Mouse (Mus musculus): ENCODE results near the gene Spin2e. TPM values are rescaled to one million over a fixed set of nuclear protein-coding genes. Genes with fewer than 3 reads are reported as not detected.
"Not testable (repeated sequence)": the region's sequence is repeated elsewhere in the genome, so short reads cannot be mapped to it uniquely, and the experiment has no call there.

The Spin2e gene
- not detected in 2 replicates for polyA plus RNA-seq (2015; fragmentation: Nextera tagmentation; extraction: Ambion mirVana)

DNA sequence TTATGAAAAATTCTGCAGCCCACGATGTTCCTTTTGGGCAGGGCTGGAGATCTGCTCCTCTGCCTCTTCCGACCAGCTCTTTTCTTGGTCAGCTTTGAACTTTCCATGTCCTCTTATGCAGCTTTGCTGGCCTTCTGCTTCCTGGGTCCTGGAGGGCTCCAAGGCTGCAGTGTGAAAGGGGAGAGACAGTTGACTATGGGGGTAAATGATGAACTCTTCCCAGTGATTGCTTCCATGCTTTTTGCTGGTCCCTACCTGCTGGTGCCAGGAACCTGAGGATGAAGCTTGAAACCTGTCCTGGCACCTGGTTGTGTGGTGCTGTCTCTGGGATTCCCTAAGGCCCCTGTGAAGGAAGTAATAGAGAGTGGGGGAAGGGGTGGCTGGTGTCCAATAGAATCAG is at the start of gene Spin2e:
TSS of gene Spin2e (minus strand) at position 101 of the 400 bp plus-strand sequence.
- WGBS = 80% methylated on average over 2 of the region's 2 CpGs
- H3K9me3 ChIP-seq; H3K4me3 ChIP-seq; H3K36me3 ChIP-seq; H3K27ac ChIP-seq (replicated peaks); H3K4me1 ChIP-seq; ATAC-seq (replicated peaks); H3K27me3 ChIP-seq; H3K9ac ChIP-seq (replicated peaks); H3K4me2 ChIP-seq (replicated peaks): not testable (repeated sequence)

DNA sequence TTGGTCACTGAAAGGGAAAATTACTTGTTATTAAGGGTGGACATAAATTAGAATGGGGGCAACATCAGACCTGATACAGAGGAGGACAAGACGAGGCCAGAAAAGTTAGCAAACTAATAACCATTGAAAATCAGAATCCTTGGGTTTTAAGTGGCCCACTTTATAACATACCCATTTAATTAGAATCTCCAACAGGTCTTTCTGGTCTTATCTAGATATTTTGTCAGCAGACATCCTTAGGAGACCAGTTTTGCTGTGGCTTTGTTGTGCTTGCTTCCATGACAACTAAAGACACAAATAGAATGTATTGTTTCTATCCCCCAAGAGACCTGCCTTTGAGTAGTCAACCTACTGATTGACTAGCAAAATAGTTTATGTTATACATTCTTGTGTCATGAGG is 44.5 kb downstream of the Spin2e start, which contains the start of gene Gm21883:
TSS of gene Gm21883 (minus strand) at position 101 of the 400 bp plus-strand sequence.
- not testable (repeated sequence) for H3K27me3 ChIP-seq; H3K36me3 ChIP-seq; H3K27ac ChIP-seq (replicated peaks); H3K4me1 ChIP-seq; H3K4me3 ChIP-seq; ATAC-seq (replicated peaks); H3K9ac ChIP-seq (replicated peaks); H3K9me3 ChIP-seq; H3K4me2 ChIP-seq (replicated peaks)
- no CpG with 5 or more reads among the region's 1 CpGs for WGBS

Other genes starting within 250 kb of the Spin2e start
- gene Btbd35f19, start 235.0 kb downstream of the Spin2e start, polyA plus RNA-seq (2015; fragmentation: Nextera tagmentation; extraction: Ambion mirVana) = not detected in 2 replicates
- not detected in 2 replicates for gene Gm21883, start 44.6 kb downstream of the Spin2e start, polyA plus RNA-seq (2015; fragmentation: Nextera tagmentation; extraction: Ambion mirVana)
- gene Btbd35f25, start 98.2 kb upstream of the Spin2e start, polyA plus RNA-seq (2015; fragmentation: Nextera tagmentation; extraction: Ambion mirVana) = not detected in 2 replicates

Data from forebrain, embryonic 15.5 days (tissue).